Mouse (Mus musculus) cerebellum, postnatal 10 days (tissue): ENCODE measurements at regions not wholly inside any gene's neighbourhood (a gene's known extent, or its start where the extent isn't known, plus 50 kb on each side); places are given as distances from the start of the nearest gene placed in this dataset.

Source experiments
- DNase-seq, 2 experiments: peaks; one replicate each; pipeline ENCODE4 v3.0.0; 2021; ENCODE audit warnings: mixed read lengths in 2 of 2

DNA sequence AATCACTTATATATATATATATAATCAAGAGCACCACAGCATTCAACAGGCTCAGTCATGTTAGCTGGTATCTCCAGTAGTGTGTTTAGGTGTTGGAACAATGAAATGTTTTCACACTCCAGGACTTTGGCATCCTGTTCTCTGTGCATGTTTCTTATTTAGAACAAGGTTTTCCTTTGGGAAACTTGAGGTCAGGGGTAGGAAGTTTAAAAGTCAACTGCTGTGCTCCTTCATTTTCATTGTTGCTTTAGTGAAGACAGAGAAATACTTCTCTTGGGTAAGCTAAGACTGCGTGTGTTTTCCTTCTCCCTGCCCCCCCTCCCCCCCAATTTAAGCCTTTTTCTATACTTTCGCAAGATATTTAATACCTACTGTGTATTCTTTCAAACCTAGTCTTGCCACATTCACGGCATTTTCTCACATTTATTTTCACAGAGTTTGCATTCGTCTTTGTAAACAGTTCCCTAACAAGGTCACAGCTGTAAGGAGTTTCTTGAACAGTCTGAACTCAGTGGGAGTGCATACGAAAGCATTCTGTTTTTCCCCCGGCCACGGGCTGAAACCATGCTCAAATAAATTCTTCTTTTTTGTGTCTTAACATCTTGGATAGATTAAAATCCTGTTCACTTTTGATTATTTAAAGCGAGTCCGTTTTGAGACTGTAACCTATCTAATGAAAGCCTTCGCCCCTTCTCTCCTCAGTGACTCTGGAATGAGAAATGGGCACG, 279.2 kb downstream of the Col12a1 start:
- no peak for DNase-seq

GRCm38 (mm10) chr9:79455226-79455625, 263.4 kb downstream of the Col12a1 start:
- no peak for DNase-seq

DNA sequence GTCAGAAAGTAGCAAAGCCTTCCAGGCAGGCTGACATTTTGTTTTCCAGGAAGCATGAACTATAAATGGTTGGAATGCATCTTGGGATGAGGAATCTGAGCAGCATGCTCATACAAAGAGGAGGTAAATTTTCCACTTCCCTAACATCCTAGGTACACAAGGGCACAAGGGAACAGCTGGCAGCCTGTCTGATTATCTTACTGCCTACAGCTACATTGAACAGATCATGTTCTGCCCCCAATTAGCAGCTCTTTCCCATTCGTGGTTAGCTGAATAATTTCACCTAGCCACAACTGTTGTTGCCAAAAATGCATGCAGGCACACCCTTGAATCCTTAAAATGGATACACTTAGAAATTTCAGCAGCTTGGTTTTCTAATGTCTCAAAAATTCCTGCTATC, 239.5 kb downstream of the Col12a1 start:
- DNase-seq: no peak

DNA sequence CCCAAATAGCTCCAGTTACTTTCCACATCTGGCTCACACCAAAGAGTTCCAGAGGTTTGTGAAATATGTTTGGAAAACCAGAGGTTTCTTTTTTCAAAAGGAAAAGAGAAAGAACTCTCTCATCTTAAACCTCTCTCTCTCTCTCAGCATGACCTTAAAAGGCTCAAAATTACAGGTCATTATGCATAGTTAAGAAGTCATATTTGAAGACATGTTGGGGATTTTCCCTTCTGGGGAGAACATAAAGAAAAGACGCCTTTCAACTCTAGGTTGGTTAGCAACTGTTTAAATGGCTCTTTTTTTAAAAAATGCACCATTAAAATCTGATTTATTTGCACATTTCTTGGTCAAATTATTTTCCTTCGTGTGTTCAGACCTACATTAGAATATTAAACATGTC, 218.4 kb downstream of the Col12a1 start:
- no peak for DNase-seq

DNA sequence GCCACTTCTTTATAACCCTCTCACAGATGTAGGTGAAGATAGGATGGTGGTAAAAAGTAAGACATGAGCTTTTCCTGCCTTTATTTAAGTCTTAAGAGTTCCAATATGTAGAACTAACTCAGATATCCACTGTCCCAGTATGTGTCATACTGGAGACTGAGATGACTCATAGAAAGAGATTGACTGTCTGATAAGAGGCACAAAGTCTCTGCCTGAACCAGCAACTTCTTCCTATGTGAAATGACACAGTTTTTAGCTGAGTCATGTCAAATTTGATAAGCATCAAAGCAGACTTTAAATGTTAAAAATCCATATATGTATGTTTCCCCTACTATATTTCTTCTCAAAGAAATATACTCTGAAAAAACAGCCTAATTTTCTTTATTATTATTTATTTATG, 216.6 kb downstream of the Col12a1 start:
- no peak for DNase-seq

DNA sequence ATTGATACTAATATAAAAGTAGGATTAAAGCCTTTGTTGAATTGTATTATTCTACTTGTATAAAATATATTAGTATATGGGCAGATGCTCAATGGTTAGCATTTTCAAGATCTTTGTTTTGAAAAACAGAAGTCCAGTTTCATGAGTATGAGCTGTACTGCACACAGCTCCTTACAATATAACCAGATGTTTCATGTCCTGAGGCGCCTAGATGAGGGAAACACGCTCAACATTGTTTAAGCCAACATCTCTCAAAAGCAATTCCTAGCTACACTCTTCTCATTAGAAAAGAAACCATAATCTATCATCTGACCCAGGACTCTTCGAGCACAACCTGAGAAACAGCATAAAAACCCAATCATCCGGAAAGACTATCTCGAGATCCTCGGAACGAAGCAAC, 202.2 kb downstream of the Col12a1 start:
- no peak for DNase-seq

- no peak for DNase-seq
These were observed 201.2 kb downstream of the Col12a1 start for GRCm38 (mm10) chr9:79517461-79517860.

- DNase-seq: no peak
These were observed 200.0 kb downstream of the Col12a1 start for GRCm38 (mm10) chr9:79518640-79519039.

DNA sequence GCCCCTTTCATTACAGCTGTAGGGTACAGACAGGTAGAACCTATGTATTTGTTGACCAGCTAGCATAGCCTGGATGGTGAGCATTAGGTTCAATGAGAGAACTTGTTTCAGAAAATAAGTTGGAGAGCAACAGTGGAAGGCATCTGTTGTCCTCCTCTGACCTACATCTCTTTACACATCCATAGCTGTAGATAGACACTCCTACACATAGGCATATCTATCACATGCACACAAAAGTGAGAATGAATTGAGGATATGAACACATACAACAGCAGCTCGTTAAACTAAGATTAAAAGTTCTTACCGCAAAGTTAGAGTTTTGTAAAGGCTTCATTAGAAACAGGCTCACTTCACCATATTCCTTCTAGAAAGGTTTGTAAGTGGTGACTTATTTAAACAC, 198.1 kb downstream of the Col12a1 start:
- no peak for DNase-seq

DNA sequence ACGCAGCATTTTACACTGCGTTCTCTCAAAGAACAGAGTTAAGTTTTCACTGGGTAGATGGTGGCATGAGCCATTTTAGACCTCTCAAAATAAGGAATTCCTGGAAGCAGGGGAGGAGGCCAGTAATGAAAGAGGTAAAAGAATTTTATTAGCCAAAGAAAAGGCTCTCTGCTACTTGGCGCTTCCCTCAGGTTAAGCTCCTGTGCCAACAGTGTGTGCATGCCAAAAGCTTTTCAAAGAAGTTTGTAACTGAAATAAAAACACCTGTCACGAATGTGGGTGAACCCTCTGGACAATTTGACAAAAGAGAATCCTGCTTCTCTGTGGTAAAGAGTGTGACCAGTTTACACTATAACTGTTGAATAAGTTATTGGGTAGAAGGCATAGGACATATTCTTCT, 195.6 kb downstream of the Col12a1 start:
- peak; percentile 19 to 28 for DNase-seq

- no peak for DNase-seq
These were observed 193.6 kb downstream of the Col12a1 start for GRCm38 (mm10) chr9:79525000-79525399.

DNA sequence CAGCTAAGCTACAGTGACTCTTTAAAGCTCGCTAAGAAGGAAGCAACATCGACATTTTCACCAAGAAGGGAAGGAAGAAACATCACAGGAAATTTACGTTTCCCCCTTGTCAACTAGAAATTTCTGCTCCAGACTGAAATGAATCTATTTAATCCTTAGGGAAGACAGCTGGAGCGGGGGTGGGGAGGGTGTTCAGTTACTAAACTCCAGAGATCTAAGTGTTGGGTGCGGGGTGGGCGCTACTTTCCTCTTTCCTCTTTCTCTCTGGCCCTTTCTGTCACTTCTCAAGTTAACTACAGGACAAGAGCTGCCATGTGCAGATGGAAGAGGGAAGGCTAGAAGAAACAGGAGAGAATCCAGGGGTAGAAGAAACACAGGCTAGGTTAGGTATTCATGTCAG, 192.2 kb downstream of the Col12a1 start:
- DNase-seq: no peak

DNA sequence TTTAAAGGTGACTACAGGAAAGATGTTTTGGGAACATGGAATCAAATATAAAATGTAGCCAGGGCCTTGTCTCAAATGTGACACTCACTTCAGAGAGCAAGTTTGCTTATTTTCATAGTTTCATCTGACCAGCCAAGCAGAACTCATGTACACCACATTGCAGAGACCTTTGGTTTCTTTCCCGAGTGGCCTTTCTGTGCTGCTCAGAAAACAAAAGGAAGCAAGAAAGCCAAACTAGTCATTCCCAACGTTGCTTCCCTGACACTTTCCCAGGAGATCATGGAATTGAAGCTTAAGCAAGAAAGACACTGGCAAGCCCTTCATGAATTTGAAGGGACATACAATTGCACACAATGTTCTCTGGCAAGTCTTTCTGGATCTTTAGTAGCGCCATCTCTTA, 191.3 kb downstream of the Col12a1 start:
- DNase-seq: no peak
